Comparison of ENCODE assay signal across 24 mouse cellular contexts in genomic region chr6:124427289-124427688, GRCm38 (mm10). TPM values are rescaled to one million over a fixed set of nuclear protein-coding genes. Genes with fewer than 3 reads are reported as not detected.
DNase-seq lines count a peak whose midpoint lies in the region; ATAC-seq and TF ChIP-seq lines count a peak whose summit lies in the region.
"Had no signal": no experiment of that assay in that cellular context is flagged by ENCODE, and none has a peak within 500 bp of the region (broad histone marks: within the 10 kb centered on the region; RNA-seq: fewer than 3 reads in every experiment).

No protein-coding gene starts in this region.

- ATAC-seq in forebrain, postnatal 0 days, result peak; percentile 44
- no peak for ATAC-seq in forebrain, embryonic 15.5 days (replicated peaks)
- ATAC-seq: intestine, postnatal 0 days had no signal

- no peak for TF ChIP-seq CTCF in forebrain, postnatal 0 days (IDR thresholded peaks at IDR 0.05; ENCODE audit: low read depth)
- no peak for TF ChIP-seq CTCF in layer of hippocampus, adult 2 months (conservative IDR thresholded peaks at IDR 0.05)

- H3K9ac ChIP-seq in forebrain, postnatal 0 days, result no peak overlapping the region
- no peak overlapping the region for H3K9ac ChIP-seq in forebrain, embryonic 15.5 days (replicated peaks)
- H3K9ac ChIP-seq: forebrain, embryonic 13.5 days; hindbrain, embryonic 12.5 days; kidney, embryonic 15.5 days; limb, embryonic 15.5 days; liver, embryonic 14.5 days; lung, embryonic 14.5 days; midbrain, embryonic 12.5 days had no signal

- H3K4me3 ChIP-seq in forebrain, postnatal 0 days (ENCODE audit: low read depth, low read length), result no peak overlapping the region
- H3K4me3 ChIP-seq in forebrain, embryonic 15.5 days, result no peak overlapping the region
- H3K4me3 ChIP-seq in layer of hippocampus, adult 2 months, result no peak overlapping the region
- H3K4me3 ChIP-seq: forebrain, embryonic 13.5 days; hindbrain, embryonic 12.5 days; kidney, embryonic 15.5 days; limb, embryonic 15.5 days; midbrain, embryonic 12.5 days had no signal

- peak overlapping the region; percentile 29; the same call in 1 of the 2 replicates for H3K27ac ChIP-seq in forebrain, postnatal 0 days (ENCODE audit: low read depth, low read length)
- no peak overlapping the region for H3K27ac ChIP-seq in forebrain, embryonic 15.5 days (replicated peaks)
- peak overlapping the region; percentile 36; the same call in 1 of the 2 replicates for H3K27ac ChIP-seq in layer of hippocampus, adult 2 months
- H3K27ac ChIP-seq: hindbrain, embryonic 12.5 days; kidney, embryonic 15.5 days; limb, embryonic 15.5 days; liver, embryonic 14.5 days; midbrain, embryonic 12.5 days had no signal

- no peaks in the 10 kb centered on the region for H3K27me3 ChIP-seq in forebrain, postnatal 0 days (ENCODE audit: insufficient read depth, low read length)
- H3K27me3 ChIP-seq in forebrain, embryonic 15.5 days, result no peaks in the 10 kb centered on the region
- H3K27me3 ChIP-seq: forebrain, embryonic 13.5 days; hindbrain, embryonic 12.5 days; kidney, embryonic 15.5 days; limb, embryonic 15.5 days; midbrain, embryonic 12.5 days had no signal

- peaks cover 14% of the 10 kb centered on the region; the same call in 1 of the 2 replicates for H3K36me3 ChIP-seq in forebrain, postnatal 0 days (ENCODE audit: insufficient read depth)
- H3K36me3 ChIP-seq in forebrain, embryonic 15.5 days, result no peaks in the 10 kb centered on the region
- H3K36me3 ChIP-seq: kidney, embryonic 15.5 days; limb, embryonic 15.5 days; midbrain, embryonic 12.5 days had no signal

- no peak overlapping the region for H3K4me2 ChIP-seq in forebrain, postnatal 0 days (ENCODE audit: low read depth)
- no peak overlapping the region for H3K4me2 ChIP-seq in forebrain, embryonic 15.5 days (replicated peaks)
- H3K4me2 ChIP-seq: forebrain, embryonic 13.5 days; hindbrain, embryonic 12.5 days; kidney, embryonic 15.5 days; limb, embryonic 15.5 days; lung, embryonic 14.5 days; midbrain, embryonic 12.5 days had no signal

- peak; percentile 24 for DNase-seq in forebrain, postnatal 0 days
- DNase-seq in layer of hippocampus, adult 2 months (ENCODE audit: low spot score in 2 of 2), result no peak
- no peak for DNase-seq in layer of hippocampus, postnatal 25 days (ENCODE audit: extremely low spot score in 1 of 2, low spot score in 1 of 2)
- peak; percentile 58 to 77 for DNase-seq in right cerebral cortex, postnatal 10 days (ENCODE audit: low spot score in 2 of 2)
- DNase-seq in right cerebral cortex, postnatal 14 days, result no peak
- no peak for DNase-seq in natural killer cell, adult 2 months (ENCODE audit: low spot score in 2 of 2)
- DNase-seq: adrenal gland, postnatal 25 days; cerebellum, adult 11 months; embryo, embryonic 11 days; gastrocnemius, postnatal 10 days; heart, postnatal 14 days; kidney, postnatal 36 days; thymus, adult 2 months; thymus, postnatal 4 days had no signal

- no peaks in the 10 kb centered on the region for H3K9me3 ChIP-seq in forebrain, postnatal 0 days (ENCODE audit: low read length)
- H3K9me3 ChIP-seq in forebrain, embryonic 15.5 days, result no peaks in the 10 kb centered on the region
- H3K9me3 ChIP-seq: forebrain, embryonic 13.5 days; hindbrain, embryonic 12.5 days; kidney, embryonic 15.5 days; limb, embryonic 15.5 days; midbrain, embryonic 12.5 days had no signal

- H3K4me1 ChIP-seq in forebrain, postnatal 0 days (ENCODE audit: insufficient read depth), result peaks cover 5% of the 10 kb centered on the region; the same call in 1 of the 2 replicates
- H3K4me1 ChIP-seq in forebrain, embryonic 15.5 days, result peaks cover 5% of the 10 kb centered on the region
- H3K4me1 ChIP-seq: limb, embryonic 15.5 days had no signal

- WGBS in forebrain, postnatal 0 days, result 67% methylated on average over 7 of the region's 7 CpGs
- 81% methylated on average over 7 of the region's 7 CpGs for WGBS in forebrain, embryonic 15.5 days

RNA-seq across cellular contexts. Expression of gene Pex5, which starts 12.4 kb away (rescaled TPM):
- 98.2 and 103 TPM in 2 replicates for total RNA-seq in forebrain, postnatal 0 days (2014; rRNA removed)
- polyA plus RNA-seq in forebrain, postnatal 0 days (2015; fragmentation: Nextera tagmentation; extraction: Ambion mirVana), result 49.6 and 55.3 TPM in 2 replicates
- 82.9 and 84.4 TPM in 2 replicates for polyA plus RNA-seq in forebrain, embryonic 15.5 days (2015; fragmentation: Nextera tagmentation; extraction: Ambion mirVana)
- total RNA-seq in layer of hippocampus, adult 2 months (2021), result 10 to 100 TPM; 50.1 to 53.5 TPM
- total RNA-seq in layer of hippocampus, postnatal 25 days (2021), result 10 to 100 TPM; 55.5 to 58.9 TPM

RNA-seq across cellular contexts. Expression of gene Clstn3, which starts 37.3 kb away (rescaled TPM):
- 167 and 223 TPM in 2 replicates for total RNA-seq in forebrain, postnatal 0 days (2014; rRNA removed)
- 97.3 and 134 TPM in 2 replicates for polyA plus RNA-seq in forebrain, postnatal 0 days (2015; fragmentation: Nextera tagmentation; extraction: Ambion mirVana)
- polyA plus RNA-seq in forebrain, embryonic 15.5 days (2015; fragmentation: Nextera tagmentation; extraction: Ambion mirVana), result 54.7 and 62.1 TPM in 2 replicates
- total RNA-seq in layer of hippocampus, adult 2 months (2021), result 100 to 1,000 TPM; 265 to 268 TPM
- 100 to 1,000 TPM; 278 to 279 TPM for total RNA-seq in layer of hippocampus, postnatal 25 days (2021)
- total RNA-seq: neutrophil, adult 5-6 weeks had no signal

Comparison
In these comparisons a context has a peak if more than half of its experiments do, and no peak if none do; other contexts are left out.
1. DNase-seq: peak in forebrain, postnatal 0 days (single experiment) and right cerebral cortex, postnatal 10 days (2 of 2); none in layer of hippocampus, adult 2 months (0 of 2), layer of hippocampus, postnatal 25 days (0 of 2), right cerebral cortex, postnatal 14 days (single experiment) and natural killer cell, adult 2 months (0 of 2).